Mouse (Mus musculus) liver (tissue): Measurements from ENCODE around the gene Arhgef28.

Experiments used
- DNase-seq: peaks from one replicate; pipeline ENCODE4 v3.0.0-alpha.2; 2020; ENCODE audit warnings: mixed read lengths

The Arhgef28 gene

GRCm38 (mm10) chr13:98205771-98206545, at the start of gene Arhgef28:
Gene Arhgef28 (minus strand): TSS chr13:98206439.
- DNase-seq, result peak; percentile 65

- no peak for DNase-seq
Observed at GRCm38 (mm10) chr13:98254921-98255320, 48.7 kb upstream of the Arhgef28 start.

GRCm38 (mm10) chr13:98249594-98249993, 43.4 kb upstream of the Arhgef28 start:
- DNase-seq, result no peak

- no peak for DNase-seq
Observed at GRCm38 (mm10) chr13:98245386-98245785, 39.1 kb upstream of the Arhgef28 start.

GRCm38 (mm10) chr13:98244571-98245350, 38.5 kb upstream of the Arhgef28 start:
- no peak for DNase-seq

- no peak for DNase-seq
Observed at GRCm38 (mm10) chr13:98241531-98242282, 35.5 kb upstream of the Arhgef28 start.

GRCm38 (mm10) chr13:98239978-98240641, 33.9 kb upstream of the Arhgef28 start:
- DNase-seq, result peak; percentile 54

GRCm38 (mm10) chr13:98235451-98235850, 29.2 kb upstream of the Arhgef28 start:
- no peak for DNase-seq

- DNase-seq, result no peak
Observed at GRCm38 (mm10) chr13:98230511-98230910, 24.3 kb upstream of the Arhgef28 start.

- no peak for DNase-seq
Observed at GRCm38 (mm10) chr13:98226225-98226624, 20.0 kb upstream of the Arhgef28 start.

- DNase-seq, result peak; percentile 28
Observed at GRCm38 (mm10) chr13:98222848-98223247, 16.6 kb upstream of the Arhgef28 start.

- DNase-seq, result no peak
Observed at GRCm38 (mm10) chr13:98210137-98210536, 3.9 kb upstream of the Arhgef28 start.

GRCm38 (mm10) chr13:98208842-98209241, 2.6 kb upstream of the Arhgef28 start:
- DNase-seq, result no peak

GRCm38 (mm10) chr13:98206546-98206870, 269 bp upstream of the Arhgef28 start:
- DNase-seq, result no peak

GRCm38 (mm10) chr13:98205111-98205510, 1.1 kb downstream of the Arhgef28 start:
- no peak for DNase-seq

GRCm38 (mm10) chr13:98204371-98204770, 1.9 kb downstream of the Arhgef28 start:
- DNase-seq, result no peak

GRCm38 (mm10) chr13:98201436-98201835, 4.8 kb downstream of the Arhgef28 start:
- DNase-seq, result no peak

- no peak for DNase-seq
Observed at GRCm38 (mm10) chr13:98192596-98192995, 13.6 kb downstream of the Arhgef28 start.

- DNase-seq, result peak; percentile 7
Observed at GRCm38 (mm10) chr13:98188500-98188899, 17.7 kb downstream of the Arhgef28 start.

GRCm38 (mm10) chr13:98187904-98188303, 18.3 kb downstream of the Arhgef28 start:
- no peak for DNase-seq

- no peak for DNase-seq
Observed at GRCm38 (mm10) chr13:98186179-98186578, 20.1 kb downstream of the Arhgef28 start.

GRCm38 (mm10) chr13:98184632-98185031, 21.6 kb downstream of the Arhgef28 start:
- no peak for DNase-seq
